Mouse (Mus musculus): ENCODE measurements around the gene Uhmk1. TPM values are rescaled to one million over a fixed set of nuclear protein-coding genes. Genes with fewer than 3 reads are reported as not detected.

Gene Uhmk1
- total and polyA plus RNA-seq, 3 experiments: 19.5 to 43.9 (median 28.9) TPM

DNA sequence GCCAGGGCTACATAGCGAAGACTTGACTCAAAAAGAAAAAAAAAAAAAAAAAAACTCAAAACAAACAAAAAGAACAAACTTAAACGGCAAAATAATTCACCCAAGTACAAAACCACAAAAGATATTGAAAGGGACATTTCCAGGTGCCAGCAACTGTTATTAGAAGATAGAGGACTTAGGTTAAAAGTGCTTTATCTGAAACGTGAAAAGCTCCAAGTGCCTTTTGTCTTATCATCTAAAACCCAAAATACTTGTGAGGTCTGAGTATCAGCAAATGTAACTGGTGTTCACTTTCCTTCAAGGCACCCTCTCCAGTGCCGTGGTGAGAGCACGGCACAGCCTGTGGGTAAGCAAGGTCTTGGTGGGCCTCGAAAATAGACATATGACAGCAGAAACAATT, 66.7 kb downstream of the Uhmk1 start:
- Histone ChIP-seq H3K9ac (ENCODE audit: control insufficient read depth, low read depth, low read length, poor library complexity, severe bottlenecking) (no peak overlapping the region), H3K4me3 (ENCODE audit: control insufficient read depth in 1 of 2, insufficient read depth in 1 of 2, low read depth in 2 of 2, low read length in 2 of 2) (no peak overlapping the region), H3K27ac (ENCODE audit: control insufficient read depth, low read depth, low read length) (peak overlapping the region; percentile 94), H3K27me3 (ENCODE audit: control insufficient read depth in 1 of 2, insufficient read depth in 2 of 2, low read length in 2 of 2) (no peaks in the 10 kb centered on the region), H3K9me3 (replicated peaks; ENCODE audit: insufficient read depth, low read length) (no peaks in the 10 kb centered on the region), H3K79me2 (ENCODE audit: control insufficient read depth, insufficient read depth, low read length, poor library complexity) (no peaks in the 10 kb centered on the region), H3K36me3 (ENCODE audit: control insufficient read depth in 1 of 2, insufficient read depth in 2 of 2, low read length in 2 of 2) (peaks cover 35 to 56% of the 10 kb centered on the region in 2 experiments), H3K4me1 (ENCODE audit: control insufficient read depth in 1 of 2, insufficient read depth in 2 of 2, low read length in 2 of 2) (peaks cover 27% of the 10 kb centered on the region in 2 experiments)
- DNase-seq (ENCODE audit: low read depth, low spot score): peak; percentile 85
- TF ChIP-seq CHD2 (IDR thresholded peaks at IDR 0.05; ENCODE audit: low read length) (no peak; the same call in 1 of the 2 replicates), TCF12 (IDR thresholded peaks at IDR 0.05; ENCODE audit: low read depth, low read length) (peak; percentile 99), ZNF384 (IDR thresholded peaks at IDR 0.05; ENCODE audit: low read depth, low read length) (peak; percentile 97), ZC3H11A (IDR thresholded peaks at IDR 0.05; ENCODE audit: low read depth, low read length) (no peak), MAZ (IDR thresholded peaks at IDR 0.05; ENCODE audit: low read depth, low read length) (peak; percentile 54; the same call in 1 of the 2 replicates), BHLHE40 (IDR thresholded peaks at IDR 0.05; ENCODE audit: borderline replicate concordance, low read depth, low read length) (peak; percentile 98), NELFE (IDR thresholded peaks at IDR 0.05; ENCODE audit: low read depth, low read length) (no peak), JUND (IDR thresholded peaks at IDR 0.05; ENCODE audit: low read depth, low read length) (0 out of 2 replicates have a peak, but pooled peaks have one; percentile 29), TBP (IDR thresholded peaks at IDR 0.05; ENCODE audit: low read depth, low read length) (no peak), NRF1 (IDR thresholded peaks at IDR 0.05; ENCODE audit: insufficient read depth, low read depth, low read length, poor library complexity, severe bottlenecking) (no peak), ZKSCAN1 (IDR thresholded peaks at IDR 0.05; ENCODE audit: low read depth, low read length) (peak; percentile 90), SMC3 (IDR thresholded peaks at IDR 0.05; ENCODE audit: low read depth, low read length) (no peak), HCFC1 (IDR thresholded peaks at IDR 0.05; ENCODE audit: low read depth, low read length) (peak; percentile 64; the same call in 1 of the 2 replicates), GATA1 (IDR thresholded peaks at IDR 0.05; ENCODE audit: low read depth, low read length) (peak; percentile 97), RCOR1 (IDR thresholded peaks at IDR 0.05; ENCODE audit: low read depth, low read length) (peak; percentile 95), ETS1 (IDR thresholded peaks at IDR 0.05; ENCODE audit: low read depth, low read length) (peak; percentile 98), POLR2AphosphoS5 (IDR thresholded peaks at IDR 0.05; ENCODE audit: borderline replicate concordance, low read depth, low read length) (no peak), GABPA (IDR thresholded peaks at IDR 0.05; ENCODE audit: low read depth, low read length) (no peak), E2F4 (IDR thresholded peaks at IDR 0.05; ENCODE audit: borderline replicate concordance, low read depth, low read length) (no peak; the same call in 1 of the 2 replicates), SIN3A (IDR thresholded peaks at IDR 0.05; ENCODE audit: low read length) (peak; percentile 94), MXI1 (IDR thresholded peaks at IDR 0.05; ENCODE audit: low read depth, low read length) (peak; percentile 48; the same call in 1 of the 2 replicates), MAX (IDR thresholded peaks at IDR 0.05; ENCODE audit: low read length) (peak; percentile 30; the same call in 1 of the 2 replicates), MYC (IDR thresholded peaks at IDR 0.05; ENCODE audit: low read depth, low read length) (peak; percentile 85; the same call in 1 of the 2 replicates), POLR2A (IDR thresholded peaks at IDR 0.05; ENCODE audit: control insufficient read depth in 1 of 2, insufficient read depth in 1 of 2, low read depth in 1 of 2, low read length in 2 of 2, poor library complexity in 1 of 2) (no peak), UBTF (IDR thresholded peaks at IDR 0.05; ENCODE audit: borderline replicate concordance, insufficient read depth, low read depth, low read length) (no peak), USF1 (IDR thresholded peaks at IDR 0.05; ENCODE audit: low read depth, low read length) (no peak), EP300 (IDR thresholded peaks at IDR 0.05; ENCODE audit: low read depth in 1 of 2, low read length in 2 of 2) (peak; percentile 98 to 99), ZMIZ1 (IDR thresholded peaks at IDR 0.05; ENCODE audit: low read depth, low read length) (peak; percentile 69), USF2 (IDR thresholded peaks at IDR 0.05; ENCODE audit: borderline replicate concordance in 1 of 2, insufficient read depth in 1 of 2, low read depth in 1 of 2, low read length in 2 of 2) (no peak), KAT2A (conservative IDR thresholded peaks at IDR 0.05; ENCODE audit: low read depth, low read length) (peak; percentile 45), ELF1 (IDR thresholded peaks at IDR 0.05; ENCODE audit: low read depth, low read length) (0 out of 2 replicates have a peak, but pooled peaks have one; percentile 10), MEF2A (IDR thresholded peaks at IDR 0.05; ENCODE audit: extremely low read depth, insufficient replicate concordance, low read depth, low read length, poor library complexity, severe bottlenecking) (peak; percentile 79; the same call in 1 of the 2 replicates), POLR2AphosphoS2 (IDR thresholded peaks at IDR 0.05; ENCODE audit: low read length) (no peak), MAFK (IDR thresholded peaks at IDR 0.05; ENCODE audit: borderline replicate concordance, low read depth, low read length) (peak; percentile 87), CTCF (IDR thresholded peaks at IDR 0.05 in 2 of 3, conservative IDR thresholded peaks at IDR 0.05 in 1 of 3; ENCODE audit: control insufficient read depth in 1 of 3, insufficient read depth in 1 of 3, low read depth in 2 of 3, low read length in 3 of 3, poor library complexity in 1 of 3, severe bottlenecking in 1 of 3) (no peak), TAL1 (IDR thresholded peaks at IDR 0.05; ENCODE audit: low read length) (peak; percentile 88), CHD1 (IDR thresholded peaks at IDR 0.05; ENCODE audit: low read depth, low read length) (no peak)
